ENCODE assay signal across 8 mouse cellular contexts in the genomic region with DNA sequence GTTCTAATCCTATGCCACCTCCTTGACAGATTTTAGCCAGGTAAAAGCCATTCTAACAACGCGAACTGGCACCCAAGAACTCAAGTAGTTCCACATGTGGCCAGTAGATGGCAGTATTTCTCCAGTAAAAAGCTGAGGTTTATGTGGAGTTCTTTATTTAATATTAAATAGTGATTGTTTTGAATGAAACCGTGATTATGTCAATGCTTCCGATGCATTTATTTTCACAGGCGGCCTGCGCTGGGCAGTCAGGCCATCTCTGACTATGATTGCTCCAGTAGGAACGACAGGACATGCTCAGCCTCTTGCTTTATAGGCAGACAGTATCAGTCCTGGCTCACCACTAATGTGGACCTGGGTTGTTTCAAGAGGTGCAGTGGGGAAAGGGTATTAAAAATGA. TPM values are rescaled to one million over a fixed set of nuclear protein-coding genes. Genes with fewer than 3 reads are reported as not detected.
DNase-seq lines count a peak whose midpoint lies in the region; ATAC-seq and TF ChIP-seq lines count a peak whose summit lies in the region.

No protein-coding gene starts in this region.

- no peaks in the 10 kb centered on the region for H3K9me3 ChIP-seq in E14TG2a.4 (ENCODE audit: low read length)
- no peaks in the 10 kb centered on the region for H3K9me3 ChIP-seq in midbrain, embryonic 12.5 days

- H3K4me2 ChIP-seq in midbrain, embryonic 12.5 days (replicated peaks): peak overlapping the region; percentile 50

- intact Hi-C loops in gastrocnemius, adult 2 months (cut with DNase I): loop anchor here (1.0 kb wide), 1 partner anchor 410 kb away; no protein-coding TSS in a partner anchor
- intact Hi-C loops in gastrocnemius, postnatal 36 days (cut with DNase I): loop anchor here (1.0 kb wide), 1 partner anchor 410 kb away; no protein-coding TSS in a partner anchor
- intact Hi-C loops in heart, postnatal 36 days (cut with DNase I): loop anchor here (1.0 to 10.0 kb wide), 3 partner anchors 410 to 840 kb away; no protein-coding TSS in a partner anchor

- peak; percentile 89 for TF ChIP-seq CTCF in gastrocnemius, adult 2 months (IDR thresholded peaks at IDR 0.05)
- peak; percentile 72 for TF ChIP-seq CTCF in E14TG2a.4 (conservative IDR thresholded peaks at IDR 0.05; ENCODE audit: low read length)

- no peaks in the 10 kb centered on the region for H3K36me3 ChIP-seq in E14TG2a.4 (ENCODE audit: insufficient read depth, low read length)
- H3K36me3 ChIP-seq in midbrain, embryonic 12.5 days: no peaks in the 10 kb centered on the region

- DNase-seq in gastrocnemius, adult 2 months: peak; percentile 35
- DNase-seq in gastrocnemius, postnatal 36 days: no peak
- DNase-seq in heart, postnatal 36 days: peak; percentile 47
- peak; percentile 14 to 59 for DNase-seq in layer of hippocampus, adult 8-10 months (ENCODE audit: low spot score in 2 of 2)
- DNase-seq in spleen, postnatal 36 days (ENCODE audit: low spot score in 2 of 2): no peak

- no peak overlapping the region for H3K4me3 ChIP-seq in gastrocnemius, adult 2 months
- H3K4me3 ChIP-seq in E14TG2a.4 (replicated peaks; ENCODE audit: low read length): no peak overlapping the region
- 0 out of 2 replicates have a peak overlapping the region, but pooled peaks have one; percentile 8 for H3K4me3 ChIP-seq in midbrain, embryonic 12.5 days

- WGBS in midbrain, embryonic 12.5 days: 5% methylated on average over 7 of the region's 7 CpGs

- no peak overlapping the region for H3K9ac ChIP-seq in midbrain, embryonic 12.5 days (replicated peaks)

- H3K4me1 ChIP-seq in E14TG2a.4 (replicated peaks; ENCODE audit: low read depth, low read length): no peaks in the 10 kb centered on the region
- peaks cover 11% of the 10 kb centered on the region; the same call in 1 of the 2 replicates for H3K4me1 ChIP-seq in midbrain, embryonic 12.5 days

- no peaks in the 10 kb centered on the region; the same call in 1 of the 2 replicates for H3K27me3 ChIP-seq in E14TG2a.4 (ENCODE audit: insufficient read depth, low read length)
- H3K27me3 ChIP-seq in midbrain, embryonic 12.5 days: peaks cover 15% of the 10 kb centered on the region

- no peak overlapping the region for H3K27ac ChIP-seq in gastrocnemius, adult 2 months
- H3K27ac ChIP-seq in midbrain, embryonic 12.5 days (replicated peaks): no peak overlapping the region

- peak; percentile 55 for ATAC-seq in common myeloid progenitor, adult 5-6 weeks (replicated peaks; ENCODE audit: low read depth, poor library complexity, severe bottlenecking)
- peak; percentile 55; the same call in 1 of the 2 replicates for ATAC-seq in midbrain, embryonic 12.5 days (ENCODE audit: low FRiP score, low read depth)

RNA-seq across cellular contexts. Expression of gene Iyd, which starts 5.6 kb away (rescaled TPM):
- total RNA-seq in gastrocnemius, adult 2 months (2021): not detected
- not detected for total RNA-seq in gastrocnemius, postnatal 36 days (2021)
- not detected in 2 replicates for total RNA-seq in common myeloid progenitor, adult 5-6 weeks (2017)
- total RNA-seq in heart, postnatal 36 days (2021): not detected
- 1 to 10 TPM; 3.2 to 5.5 (median 4.3) TPM for total RNA-seq in layer of hippocampus, adult 8-10 months (2022)
- 0.11 TPM in 1 of 2 replicates, not detected in the other for polyA plus RNA-seq in midbrain, embryonic 12.5 days (2016; fragmentation: Nextera tagmentation; extraction: Ambion mirVana)

Comparison
In these comparisons a context has a peak if more than half of its experiments do, and no peak if none do; other contexts are left out.
1. DNase-seq: peak in gastrocnemius, adult 2 months (single experiment), heart, postnatal 36 days (2 of 2) and layer of hippocampus, adult 8-10 months (2 of 2); none in gastrocnemius, postnatal 36 days (0 of 2) and spleen, postnatal 36 days (0 of 2).